ENCODE assay signal across 8 mouse cellular contexts in the genomic region with DNA sequence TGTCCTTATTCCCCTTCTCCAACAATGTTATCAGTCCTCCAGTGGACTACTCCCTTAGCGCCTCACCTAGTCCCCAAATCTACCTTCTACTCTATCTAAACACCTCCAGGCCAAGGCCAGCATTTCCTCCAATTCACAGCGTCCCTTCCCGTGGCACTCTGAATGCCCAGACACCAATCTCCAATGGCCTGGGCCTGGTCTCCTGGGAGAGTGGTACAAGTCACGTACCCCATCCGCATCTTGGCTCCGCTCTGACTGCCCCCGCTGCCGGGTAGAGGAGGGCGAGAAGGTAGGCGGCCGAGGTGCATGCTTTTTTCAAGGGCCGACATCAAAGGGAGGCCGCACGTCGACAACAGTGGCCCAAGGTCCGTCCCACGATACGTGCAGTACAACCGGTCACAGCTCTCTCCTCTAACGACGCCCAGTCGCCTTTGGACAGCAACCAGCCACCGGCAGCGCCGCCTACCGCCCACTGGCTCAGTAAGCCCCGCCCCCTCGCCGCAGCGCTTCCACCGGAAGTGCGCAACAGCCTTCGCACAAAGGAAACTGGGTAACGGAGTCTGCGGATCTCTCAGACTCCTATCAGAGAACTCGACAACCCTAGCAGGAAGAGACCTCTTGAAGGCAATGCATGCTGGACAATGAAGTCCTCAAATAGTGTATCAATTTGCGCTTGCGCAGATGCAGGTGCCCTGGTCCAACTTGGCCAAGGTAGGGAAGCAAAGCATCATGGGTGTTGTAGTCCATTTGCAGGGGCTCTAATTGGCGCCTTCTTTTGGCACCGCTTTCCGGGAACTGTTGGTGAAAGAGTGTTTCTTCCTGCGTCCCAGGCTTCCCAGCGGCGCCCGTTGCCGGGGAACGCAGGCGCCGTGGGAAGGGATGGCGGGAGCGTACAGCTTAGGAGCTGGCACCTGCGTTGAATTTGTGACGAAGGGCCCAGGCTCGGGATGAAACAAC. TPM values are rescaled to one million over a fixed set of nuclear protein-coding genes. Genes with fewer than 3 reads are reported as not detected.
A peak's percentile ranks its signal among the peaks of the same experiment; 100 is the strongest.
DNase-seq lines count a peak whose midpoint lies in the region; ATAC-seq and TF ChIP-seq lines count a peak whose summit lies in the region.

A gene (plus strand): TSS at position 739 of the 957 bp plus-strand sequence.
A gene (minus strand): TSS at position 813 of the 957 bp plus-strand sequence.

- under 1% methylated on average over 54 of the region's 54 CpGs for WGBS in forebrain, embryonic 12.5 days
- WGBS in heart, postnatal 0 days, result under 1% methylated on average over 54 of the region's 54 CpGs
- under 1% methylated on average over 54 of the region's 54 CpGs for WGBS in liver, embryonic 16.5 days (ENCODE audit: insufficient replicate concordance)
- whole genome bisulfite sequencing in neural tube, embryonic 13.5 days, result under 1% methylated on average over 54 of the region's 54 CpGs

- 0 out of 2 replicates have a peak, but pooled peaks have one; percentile 6 for TF ChIP-seq CTCF in E14TG2a.4 (conservative IDR thresholded peaks at IDR 0.05; ENCODE audit: low read length)
- peak; percentile 74 for TF ChIP-seq CTCF in heart, postnatal 0 days (IDR thresholded peaks at IDR 0.05; ENCODE audit: low read depth)
- peak; percentile 35 for TF ChIP-seq CTCF in testis, adult 2 months (IDR thresholded peaks at IDR 0.05; ENCODE audit: control insufficient read depth, insufficient read depth, insufficient replicate concordance, low read depth, low read length)

- H3K4me1 ChIP-seq in E14TG2a.4 (replicated peaks; ENCODE audit: low read depth, low read length), result peaks cover 16% of the 10 kb centered on the region
- H3K4me1 ChIP-seq in forebrain, embryonic 12.5 days, result peaks cover 21% of the 10 kb centered on the region
- H3K4me1 ChIP-seq in heart, postnatal 0 days (ENCODE audit: control insufficient read depth, insufficient read depth), result peaks cover 20% of the 10 kb centered on the region
- H3K4me1 ChIP-seq in liver, embryonic 16.5 days (ENCODE audit: control insufficient read depth, low read depth, low read length), result peaks cover 14% of the 10 kb centered on the region
- peaks cover 34% of the 10 kb centered on the region for H3K4me1 ChIP-seq in neural tube, embryonic 13.5 days (replicated peaks)
- H3K4me1 ChIP-seq in testis, adult 2 months (ENCODE audit: control insufficient read depth, insufficient read depth, low read length), result no peaks in the 10 kb centered on the region; the same call in 1 of the 2 replicates

- H3K4me2 ChIP-seq in forebrain, embryonic 12.5 days, result peak within 1 kb of the TSS; percentile 79
- H3K4me2 ChIP-seq in heart, postnatal 0 days (ENCODE audit: low read depth, low read length), result peak within 1 kb of the TSS; percentile 74
- H3K4me2 ChIP-seq in liver, embryonic 16.5 days (ENCODE audit: low read depth, low read length), result peak within 1 kb of the TSS; percentile 87
- peak within 1 kb of the TSS; percentile 80 for H3K4me2 ChIP-seq in neural tube, embryonic 13.5 days

- peaks cover 21% of the 10 kb centered on the region for H3K36me3 ChIP-seq in E14TG2a.4 (ENCODE audit: insufficient read depth, low read length)
- H3K36me3 ChIP-seq in forebrain, embryonic 12.5 days (replicated peaks), result peaks cover 19% of the 10 kb centered on the region
- peaks cover 9% of the 10 kb centered on the region for H3K36me3 ChIP-seq in heart, postnatal 0 days (replicated peaks; ENCODE audit: control insufficient read depth, insufficient read depth, low read length)
- peaks cover 11% of the 10 kb centered on the region for H3K36me3 ChIP-seq in liver, embryonic 16.5 days (ENCODE audit: control insufficient read depth, insufficient read depth)
- H3K36me3 ChIP-seq in neural tube, embryonic 13.5 days, result peaks cover 22% of the 10 kb centered on the region
- H3K36me3 ChIP-seq in testis, adult 2 months (ENCODE audit: control insufficient read depth, insufficient read depth, low read length), result peaks cover 5% of the 10 kb centered on the region

- peak; percentile 97 for DNase-seq in c-Kit-positive CD71-positive TER-119-positive erythroid progenitor cells, embryonic 14.5 days (ENCODE audit: low spot score)
- peak; percentile 100 for DNase-seq in heart, postnatal 0 days (ENCODE audit: low spot score)
- DNase-seq in kidney, postnatal 4 days, result peak; percentile 99

- peak; percentile 97 for ATAC-seq in forebrain, embryonic 12.5 days (ENCODE audit: low FRiP score)
- peak; percentile 96 for ATAC-seq in heart, postnatal 0 days (ENCODE audit: insufficient read depth, low read depth)
- peak; percentile 95 for ATAC-seq in liver, embryonic 16.5 days (ENCODE audit: low read depth)
- ATAC-seq in neural tube, embryonic 13.5 days (ENCODE audit: low read depth), result peak; percentile 97

- no peaks in the 10 kb centered on the region for H3K27me3 ChIP-seq in E14TG2a.4 (ENCODE audit: insufficient read depth, low read length)
- no peaks in the 10 kb centered on the region for H3K27me3 ChIP-seq in forebrain, embryonic 12.5 days
- H3K27me3 ChIP-seq in heart, postnatal 0 days (ENCODE audit: control insufficient read depth, insufficient read depth, low read length), result no peaks in the 10 kb centered on the region
- no peaks in the 10 kb centered on the region for H3K27me3 ChIP-seq in liver, embryonic 16.5 days (ENCODE audit: control insufficient read depth, insufficient read depth, low read depth, low read length)
- no peaks in the 10 kb centered on the region for H3K27me3 ChIP-seq in neural tube, embryonic 13.5 days
- no peaks in the 10 kb centered on the region for H3K27me3 ChIP-seq in testis, adult 2 months (ENCODE audit: control insufficient read depth, insufficient read depth, low read length)

- TF ChIP-seq POLR2A in testis, adult 2 months (IDR thresholded peaks at IDR 0.05; ENCODE audit: control insufficient read depth, low read depth, low read length), result peak; percentile 99

- peak within 1 kb of the TSS; percentile 95 for H3K4me3 ChIP-seq in E14TG2a.4 (replicated peaks; ENCODE audit: low read length)
- peak within 1 kb of the TSS; percentile 69 for H3K4me3 ChIP-seq in forebrain, embryonic 12.5 days (replicated peaks)
- H3K4me3 ChIP-seq in heart, postnatal 0 days (ENCODE audit: low read depth, low read length), result peak within 1 kb of the TSS; percentile 80
- peak within 1 kb of the TSS; percentile 96 for H3K4me3 ChIP-seq in liver, embryonic 16.5 days (ENCODE audit: low read depth, low read length)
- peak within 1 kb of the TSS; percentile 82 for H3K4me3 ChIP-seq in neural tube, embryonic 13.5 days
- peak within 1 kb of the TSS; percentile 95 for H3K4me3 ChIP-seq in testis, adult 2 months (ENCODE audit: control insufficient read depth, low read depth, low read length)

- no peaks in the 10 kb centered on the region for H3K9me3 ChIP-seq in E14TG2a.4 (ENCODE audit: low read length)
- no peaks in the 10 kb centered on the region for H3K9me3 ChIP-seq in forebrain, embryonic 12.5 days
- H3K9me3 ChIP-seq in heart, postnatal 0 days (replicated peaks; ENCODE audit: control insufficient read depth, low read length), result no peaks in the 10 kb centered on the region
- no peaks in the 10 kb centered on the region for H3K9me3 ChIP-seq in liver, embryonic 16.5 days (replicated peaks; ENCODE audit: control insufficient read depth, low read length)
- no peaks in the 10 kb centered on the region for H3K9me3 ChIP-seq in neural tube, embryonic 13.5 days

- H3K27ac ChIP-seq in forebrain, embryonic 12.5 days, result peak within 1 kb of the TSS; percentile 89
- peak within 1 kb of the TSS; percentile 92 for H3K27ac ChIP-seq in heart, postnatal 0 days (ENCODE audit: low read depth)
- peak within 1 kb of the TSS; percentile 96 for H3K27ac ChIP-seq in liver, embryonic 16.5 days (ENCODE audit: low read length)
- peak within 1 kb of the TSS; percentile 93 for H3K27ac ChIP-seq in neural tube, embryonic 13.5 days (replicated peaks)
- H3K27ac ChIP-seq in testis, adult 2 months (ENCODE audit: control insufficient read depth, insufficient read depth, low read depth, low read length), result peak within 1 kb of the TSS; percentile 91

- TF ChIP-seq EP300 in heart, postnatal 0 days (IDR thresholded peaks at IDR 0.05; ENCODE audit: low read depth), result peak; percentile 55; the same call in 1 of the 2 replicates

- peak within 1 kb of the TSS; percentile 78 for H3K9ac ChIP-seq in forebrain, embryonic 12.5 days
- H3K9ac ChIP-seq in heart, postnatal 0 days (replicated peaks; ENCODE audit: low read depth, low read length), result peak within 1 kb of the TSS; percentile 73
- H3K9ac ChIP-seq in liver, embryonic 16.5 days (ENCODE audit: low read depth, low read length), result peak within 1 kb of the TSS; percentile 93
- H3K9ac ChIP-seq in neural tube, embryonic 13.5 days, result peak within 1 kb of the TSS; percentile 91

RNA-seq across cellular contexts. Expression of the first gene that starts in this region (rescaled TPM):
- 44.3 and 49.5 TPM in 2 replicates for polyA plus RNA-seq in forebrain, embryonic 12.5 days (2016; fragmentation: Nextera tagmentation; extraction: Ambion mirVana)
- total RNA-seq in heart, postnatal 0 days (2014; rRNA removed; ENCODE audit: low replicate concordance), result 6.3 and 29.8 TPM in 2 replicates
- 5.5 and 6.0 TPM in 2 replicates for polyA plus RNA-seq in heart, postnatal 0 days (2015; fragmentation: Nextera tagmentation; extraction: Ambion mirVana)
- 8.4 and 9.8 TPM in 2 replicates for polyA plus RNA-seq in liver, embryonic 16.5 days (2015; fragmentation: Nextera tagmentation; extraction: Ambion mirVana)
- 21.2 and 22.4 TPM in 2 replicates for polyA plus RNA-seq in neural tube, embryonic 13.5 days (2015; fragmentation: Nextera tagmentation; extraction: Ambion mirVana)
- polyA plus RNA-seq in testis, adult 2 months (2012; rRNA removed), result 39.7 and 41.8 TPM in 2 replicates

RNA-seq across cellular contexts. Expression of the second gene that starts in this region (rescaled TPM):
- 103 TPM in 2 replicates for polyA plus RNA-seq in forebrain, embryonic 12.5 days (2016; fragmentation: Nextera tagmentation; extraction: Ambion mirVana)
- total RNA-seq in heart, postnatal 0 days (2014; rRNA removed; ENCODE audit: low replicate concordance), result 80.3 and 90.4 TPM in 2 replicates
- polyA plus RNA-seq in heart, postnatal 0 days (2015; fragmentation: Nextera tagmentation; extraction: Ambion mirVana), result 44.6 and 48.7 TPM in 2 replicates
- polyA plus RNA-seq in liver, embryonic 16.5 days (2015; fragmentation: Nextera tagmentation; extraction: Ambion mirVana), result 23.1 and 26.4 TPM in 2 replicates
- 140 and 142 TPM in 2 replicates for polyA plus RNA-seq in neural tube, embryonic 13.5 days (2015; fragmentation: Nextera tagmentation; extraction: Ambion mirVana)
- 129 and 138 TPM in 2 replicates for polyA plus RNA-seq in testis, adult 2 months (2012; rRNA removed)

Comparison
In these comparisons a context has a peak if more than half of its experiments do, and no peak if none do; other contexts are left out.
1. Peak in every context shown above with its lines: DNase-seq, ATAC-seq, H3K4me3 ChIP-seq and H3K27ac ChIP-seq.
2. CTCF ChIP-seq: peak in every context shown above with its lines; median percentile 74 in heart, postnatal 0 days; 35 in testis, adult 2 months; 6 in E14TG2a.4.